Mouse (Mus musculus): ENCODE data around the gene Cfap99.

The Cfap99 gene

DNA sequence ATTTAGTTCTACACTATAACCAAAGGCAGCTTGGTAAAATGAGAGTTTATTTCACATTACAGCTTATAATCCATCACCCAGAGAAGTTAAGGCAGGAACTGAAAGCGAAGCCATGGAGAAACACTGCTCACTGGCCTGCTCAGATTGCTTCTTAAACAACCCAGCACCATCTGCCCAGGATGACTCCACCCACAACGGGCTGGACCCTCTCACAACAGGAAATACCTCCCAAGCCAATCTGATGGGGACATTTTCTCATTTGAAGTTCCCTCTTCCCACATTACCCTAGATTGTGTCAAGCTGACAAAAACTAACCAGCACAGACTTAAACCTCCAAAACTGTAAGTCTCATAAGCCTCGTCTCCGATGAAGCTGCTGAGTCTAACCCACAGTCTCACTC, 10.3 kb upstream of the Cfap99 start:
- no peak for DNase-seq (ENCODE audit: low spot score)

DNA sequence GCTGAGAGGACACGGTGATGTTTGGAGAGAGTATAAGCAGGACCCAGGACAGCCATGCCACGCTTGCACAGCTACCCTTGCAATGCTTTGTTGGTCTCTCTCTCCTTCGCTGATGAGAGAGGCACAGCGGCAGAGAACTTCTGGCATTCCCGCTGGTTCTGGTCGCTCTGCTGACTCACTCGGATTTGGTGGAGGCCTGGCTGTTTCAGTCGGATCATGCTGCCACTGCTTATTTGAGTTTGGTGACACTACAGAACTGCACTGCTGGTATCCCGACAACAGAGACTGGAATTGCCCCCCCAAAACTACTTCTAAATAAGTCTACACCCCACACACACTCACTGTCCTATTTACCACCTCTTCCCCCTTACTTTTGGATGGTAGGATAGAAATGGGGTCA, 9.2 kb upstream of the Cfap99 start:
- no peak for DNase-seq (ENCODE audit: low spot score)

DNA sequence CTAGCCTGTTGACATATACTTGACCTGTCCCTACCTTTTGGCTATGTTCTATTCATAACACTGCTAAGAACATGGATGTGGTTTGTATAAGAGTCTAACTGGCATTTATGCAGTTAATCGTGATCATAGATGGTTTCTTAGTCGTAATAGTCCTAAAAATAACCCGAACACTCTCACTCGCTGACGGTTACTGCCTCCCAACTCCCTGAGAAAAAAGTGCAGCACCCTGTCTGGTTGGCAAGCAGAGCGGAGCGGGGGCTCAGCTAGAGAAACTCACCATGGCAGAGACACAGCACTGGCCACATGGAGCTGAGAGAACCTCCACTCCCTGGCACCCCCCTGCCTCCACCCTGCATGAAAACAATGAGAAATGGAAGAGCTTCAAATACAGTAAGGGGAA, 7.4 kb upstream of the Cfap99 start:
- no peak for DNase-seq (ENCODE audit: low spot score)

DNA sequence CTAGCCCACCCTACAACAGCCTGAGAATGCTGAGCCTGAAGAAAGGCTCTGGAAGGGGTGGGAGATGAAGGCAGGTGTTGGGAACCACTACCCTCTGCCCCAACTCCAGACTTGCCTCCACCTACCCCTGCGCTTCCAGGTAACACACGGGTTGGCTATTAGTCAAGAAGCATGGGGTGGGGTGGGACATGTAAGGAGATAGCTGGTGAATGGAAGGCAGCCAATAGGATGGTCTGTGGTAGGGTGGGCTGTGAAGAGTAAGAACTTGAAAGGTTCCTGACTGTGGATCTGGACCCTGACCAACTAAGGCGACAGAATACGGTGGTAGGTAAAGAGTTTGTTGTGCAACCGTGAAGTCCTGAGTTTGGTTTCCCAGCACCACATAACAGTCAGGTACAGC, 5.0 kb upstream of the Cfap99 start:
- no peak for DNase-seq (ENCODE audit: low spot score)

DNA sequence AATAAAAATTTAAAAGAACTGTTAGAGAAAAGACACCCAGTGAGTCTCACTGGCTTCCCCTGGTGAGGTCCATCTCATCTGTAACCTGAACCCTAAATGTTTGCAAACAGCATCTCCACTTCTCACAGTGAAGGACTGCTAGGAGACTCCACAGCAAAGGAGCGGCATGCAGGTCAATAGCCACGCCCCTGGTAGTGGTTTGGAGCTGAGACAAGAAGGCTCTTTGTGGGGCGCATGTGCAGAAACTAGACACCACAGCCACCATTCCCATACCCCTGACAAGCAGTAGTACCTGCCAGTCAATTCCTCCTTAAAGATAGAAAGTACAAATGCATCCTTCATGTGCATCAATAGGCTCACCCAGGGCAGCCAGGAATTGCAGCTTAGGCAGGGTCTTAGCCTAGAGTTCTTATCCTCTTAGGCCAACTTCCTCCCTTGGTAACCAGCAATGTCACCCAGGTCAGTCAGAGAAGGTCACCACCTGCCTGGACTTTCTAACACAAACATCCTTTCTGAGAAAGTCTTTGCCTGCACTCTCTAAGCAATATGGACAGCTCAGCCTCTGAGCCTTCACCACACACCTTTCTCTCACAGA, 4.1 kb upstream of the Cfap99 start:
- DNase-seq (ENCODE audit: low spot score): no peak

DNA sequence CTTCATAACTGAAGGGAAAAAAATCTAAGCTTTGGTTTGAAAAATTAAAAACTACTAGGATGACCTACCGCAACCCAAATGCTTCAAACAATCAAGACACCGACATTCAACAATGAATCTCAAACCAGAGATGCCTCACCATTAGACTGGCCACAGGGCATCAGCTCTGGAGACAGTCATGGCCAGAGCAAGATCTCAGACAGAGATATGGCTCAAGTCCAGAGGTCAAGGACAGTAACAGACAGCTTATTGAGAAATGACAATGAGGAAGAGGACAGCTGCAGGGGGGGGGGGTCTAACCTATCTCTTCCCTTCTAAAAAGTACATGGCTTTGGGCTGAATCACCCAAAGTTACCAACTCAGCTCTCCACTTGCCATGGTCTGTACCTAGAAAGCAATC, 3.1 kb upstream of the Cfap99 start:
- no peak for DNase-seq (ENCODE audit: low spot score)

DNA sequence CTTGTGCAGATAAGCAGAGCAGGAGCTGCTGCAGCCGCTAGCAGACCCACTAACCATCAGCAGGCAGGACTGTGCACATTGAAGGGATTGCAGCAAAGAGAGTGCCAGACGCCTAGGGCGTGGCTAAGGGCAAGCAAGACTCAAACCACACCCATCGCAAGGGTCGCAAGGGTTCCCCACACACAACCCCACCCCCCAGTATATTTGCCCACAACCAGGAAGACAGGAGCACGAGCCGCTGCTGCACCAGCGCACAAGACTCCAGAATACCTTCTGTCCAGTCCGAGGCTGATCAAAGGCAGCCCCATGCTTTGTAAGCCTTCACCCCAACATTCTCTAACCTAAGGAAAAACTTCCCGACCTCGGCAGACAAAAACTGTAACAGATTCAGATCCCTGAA, 1.9 kb upstream of the Cfap99 start:
- DNase-seq (ENCODE audit: low spot score): peak; percentile 22

DNA sequence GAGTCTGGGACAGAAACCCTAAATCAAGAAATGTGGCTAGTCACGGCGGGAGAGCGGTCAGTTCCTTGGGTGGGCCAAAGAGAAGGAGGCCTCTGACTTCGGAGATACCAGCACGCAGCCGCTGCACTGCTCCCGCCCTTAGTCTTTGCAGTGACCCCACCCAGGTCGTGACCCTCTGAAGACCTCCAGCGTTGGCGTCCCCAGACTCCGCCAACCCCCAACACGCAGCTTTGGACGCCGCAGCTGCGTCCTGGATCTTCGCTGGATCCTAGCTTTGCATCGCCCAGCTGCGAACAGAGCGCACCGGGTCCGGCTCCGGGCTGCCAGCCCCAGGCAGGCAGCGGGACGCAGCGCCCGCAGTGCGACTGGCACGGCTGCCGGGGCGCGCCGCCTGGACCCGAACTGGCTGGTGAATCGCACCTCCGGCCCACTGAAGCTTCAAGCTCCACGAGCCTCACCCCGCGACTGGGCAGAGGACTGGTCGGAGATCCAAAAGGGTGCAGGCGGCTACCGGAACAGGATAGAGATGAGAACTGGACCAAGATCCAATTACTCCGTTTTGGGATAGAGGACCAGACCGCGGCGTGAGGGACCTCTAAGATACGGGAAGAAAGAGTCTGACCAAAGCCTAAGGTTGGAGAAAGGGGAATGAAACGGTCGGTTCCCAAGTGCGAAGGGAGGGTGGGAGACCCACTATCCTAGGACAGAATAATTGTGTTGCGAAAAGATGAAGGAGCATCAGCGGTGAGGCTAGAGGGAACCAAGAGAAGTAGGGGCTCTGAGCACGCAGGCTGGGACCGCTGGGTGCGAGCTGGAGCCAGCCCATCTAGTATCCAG, 1.2 kb upstream of the Cfap99 start:
- DNase-seq (ENCODE audit: low spot score): peak; percentile 51

DNA sequence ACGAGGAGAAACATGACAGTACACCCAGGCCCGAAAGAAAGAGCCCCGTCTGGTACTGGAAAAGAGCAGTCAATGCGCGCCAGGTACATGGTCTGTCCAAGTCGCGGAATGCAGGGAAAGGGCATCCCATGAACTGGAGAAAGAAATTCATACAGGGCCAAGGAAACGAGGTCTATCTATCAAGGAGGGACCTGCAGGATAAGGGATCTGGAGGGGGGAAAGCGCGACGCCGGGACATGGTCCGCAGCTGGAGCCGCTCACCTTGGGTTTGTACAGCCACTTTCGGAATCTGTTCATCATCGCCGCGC, 608 bp upstream of the Cfap99 start:
- no peak for DNase-seq (ENCODE audit: low spot score)

DNA sequence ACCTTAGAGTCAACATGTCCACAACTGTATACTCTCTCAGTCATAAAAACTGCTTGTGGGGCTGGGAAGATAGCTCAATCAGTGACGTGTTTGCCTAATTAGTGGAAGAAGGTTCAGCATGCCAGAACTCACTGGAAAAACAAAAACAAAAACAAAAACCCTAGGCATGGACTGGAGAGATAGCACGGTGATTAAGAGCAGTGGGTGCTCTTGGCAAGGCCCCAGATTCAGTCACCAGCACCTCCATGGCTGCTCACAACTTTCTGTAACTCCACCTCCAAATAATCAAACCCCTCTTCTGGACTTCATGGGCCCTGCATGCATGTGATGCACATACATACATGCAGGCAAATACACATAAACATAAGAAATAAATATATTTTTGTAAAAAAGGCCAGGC, 886 bp downstream of the Cfap99 start:
- no peak for DNase-seq (ENCODE audit: low spot score)

DNA sequence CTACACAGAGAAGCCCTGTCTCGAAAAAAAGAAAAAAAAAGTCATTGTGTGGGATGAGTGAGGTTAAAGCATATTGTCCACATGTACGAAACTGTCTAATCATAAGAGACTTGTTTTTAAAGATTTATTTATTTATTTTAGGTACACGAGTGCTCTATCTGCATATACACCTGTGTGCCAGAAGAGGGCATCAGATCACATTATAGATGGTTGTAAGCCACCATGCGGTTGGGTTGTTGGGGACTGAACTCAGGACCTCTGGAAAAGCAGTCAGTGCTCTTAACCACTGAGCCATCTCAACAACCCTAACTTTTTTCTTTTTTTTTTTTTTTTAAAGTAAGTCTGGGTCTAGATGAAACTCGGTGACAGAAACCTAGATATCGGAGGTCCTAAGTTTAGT, 5.0 kb downstream of the Cfap99 start:
- DNase-seq (ENCODE audit: low spot score): peak; percentile 6

DNA sequence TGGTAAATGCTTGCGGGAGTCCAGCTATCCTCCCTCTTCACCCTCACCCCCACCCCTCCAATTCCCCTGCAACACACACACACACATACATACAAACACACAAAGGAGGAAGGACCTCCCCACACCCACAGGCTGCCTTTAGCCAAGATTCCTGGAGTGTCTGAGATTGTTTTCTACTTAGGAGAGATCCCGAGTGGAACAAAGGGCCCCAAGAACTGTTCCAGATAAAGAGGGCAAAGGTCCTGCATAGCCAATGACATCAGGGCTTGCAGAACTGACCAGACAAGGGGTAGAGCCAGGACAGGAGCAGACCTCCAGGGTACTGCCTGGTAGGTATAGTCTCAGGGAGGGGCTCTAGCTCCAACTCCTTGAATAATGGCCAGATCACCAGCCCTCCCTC, 6.3 kb downstream of the Cfap99 start:
- DNase-seq (ENCODE audit: low spot score): no peak

DNA sequence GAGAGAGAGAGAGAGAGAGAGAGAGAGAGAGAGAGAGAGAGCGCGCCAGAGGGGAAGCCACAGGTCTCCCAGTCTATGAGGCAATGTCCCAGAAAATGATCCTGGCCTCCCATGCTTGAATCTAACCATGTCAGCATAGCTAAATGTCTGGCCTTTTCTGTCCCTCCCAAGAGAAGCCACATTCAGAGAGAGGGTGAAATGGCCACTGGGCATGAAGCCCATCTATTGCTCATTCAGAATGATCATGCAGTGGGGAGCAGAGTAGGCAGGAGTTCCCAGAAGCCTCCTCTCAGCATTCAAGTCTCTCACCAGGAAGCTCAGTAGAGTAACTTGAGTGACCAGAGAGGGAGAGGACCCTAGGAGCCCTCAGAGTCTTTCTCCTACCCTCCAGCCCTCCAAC, 6.7 kb downstream of the Cfap99 start:
- no peak for DNase-seq (ENCODE audit: low spot score)

DNA sequence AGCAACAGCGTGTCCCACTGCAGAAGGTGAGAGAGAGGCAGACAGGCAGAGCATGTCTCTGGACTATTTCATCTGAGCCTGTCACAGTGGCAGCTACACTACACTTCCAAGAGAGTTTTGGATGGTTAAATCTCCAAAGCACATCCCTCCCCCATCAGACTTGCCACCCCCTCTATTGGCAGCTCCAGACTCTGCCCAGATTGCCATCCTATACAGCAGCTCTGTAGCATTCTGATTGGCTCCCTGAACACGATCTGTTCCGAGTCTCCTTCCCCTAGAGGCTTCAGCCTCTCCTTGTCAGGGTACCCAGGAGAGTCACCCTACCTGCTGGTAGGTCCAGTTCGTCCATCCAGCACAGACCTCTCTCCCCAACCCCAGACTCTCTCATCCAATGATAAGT, 9.7 kb downstream of the Cfap99 start:
- DNase-seq (ENCODE audit: low spot score): no peak

DNA sequence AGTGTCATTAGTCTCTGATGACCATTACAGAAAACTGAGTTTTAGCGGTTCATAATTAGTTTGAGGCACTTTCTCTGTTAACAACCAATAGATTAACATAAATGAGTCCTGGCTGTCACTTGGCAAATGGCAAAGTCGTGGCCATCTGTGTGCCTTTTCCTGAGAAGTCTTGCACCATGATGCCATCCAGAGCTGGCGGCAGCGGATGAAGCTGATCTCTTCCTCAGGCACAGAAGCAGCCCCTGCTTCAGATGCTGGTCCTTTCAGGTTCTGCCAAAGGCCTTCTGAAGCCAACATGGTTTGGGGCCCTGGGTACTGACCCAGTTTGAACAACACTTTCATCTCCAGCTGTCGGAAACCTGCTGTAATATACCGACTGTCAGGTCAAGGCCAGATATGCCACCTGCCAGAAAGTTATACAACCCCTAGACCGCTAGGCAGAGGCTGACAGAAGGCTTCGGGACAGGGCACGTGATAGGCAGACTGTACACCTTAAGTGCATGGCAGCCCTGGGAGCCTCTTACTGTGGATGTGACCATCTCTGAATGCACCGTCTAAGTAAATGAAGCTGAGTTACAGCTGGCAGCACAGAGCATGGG, 10.6 kb downstream of the Cfap99 start:
- DNase-seq (ENCODE audit: low spot score): no peak

DNA sequence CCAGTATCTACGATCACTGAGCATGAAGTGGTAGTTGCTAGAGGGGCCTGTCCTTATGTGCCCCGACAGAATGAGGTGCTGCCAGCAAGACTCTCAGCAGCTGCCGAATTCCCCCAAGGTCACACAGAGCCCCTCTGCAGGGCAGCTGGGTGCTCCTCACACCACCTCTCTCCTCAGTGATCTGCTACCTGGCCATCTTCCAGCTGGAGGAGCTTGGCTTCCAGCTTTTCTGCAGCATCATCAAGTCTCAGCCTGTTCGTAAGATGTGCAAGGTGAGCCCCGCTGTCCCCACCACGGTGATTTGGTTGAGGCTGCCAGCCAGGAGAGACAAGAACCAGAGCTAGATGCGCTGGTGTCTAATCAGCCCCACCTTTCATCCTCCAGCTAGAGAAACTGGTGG, 14.0 kb downstream of the Cfap99 start:
- DNase-seq (ENCODE audit: low spot score): no peak

DNA sequence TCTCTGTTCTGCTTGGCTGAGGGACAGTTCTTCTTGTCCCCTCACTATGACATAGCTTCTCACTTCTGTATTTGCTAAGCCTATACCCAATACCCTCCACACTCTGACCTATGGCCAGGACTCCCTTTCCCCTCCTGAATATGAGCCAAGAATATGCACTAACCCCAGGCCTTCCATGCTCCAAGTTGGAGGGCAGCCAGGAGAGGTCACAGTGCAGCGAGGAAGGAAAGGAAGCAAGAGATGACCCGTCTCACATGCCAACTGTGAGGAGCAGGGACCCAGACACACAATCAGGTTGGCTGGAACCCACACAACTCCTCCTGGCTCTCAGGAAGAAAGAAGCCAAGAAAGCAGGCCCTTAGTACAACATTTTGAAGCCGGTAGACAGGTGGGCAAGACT, 20.6 kb downstream of the Cfap99 start:
- no peak for DNase-seq (ENCODE audit: low spot score)

DNA sequence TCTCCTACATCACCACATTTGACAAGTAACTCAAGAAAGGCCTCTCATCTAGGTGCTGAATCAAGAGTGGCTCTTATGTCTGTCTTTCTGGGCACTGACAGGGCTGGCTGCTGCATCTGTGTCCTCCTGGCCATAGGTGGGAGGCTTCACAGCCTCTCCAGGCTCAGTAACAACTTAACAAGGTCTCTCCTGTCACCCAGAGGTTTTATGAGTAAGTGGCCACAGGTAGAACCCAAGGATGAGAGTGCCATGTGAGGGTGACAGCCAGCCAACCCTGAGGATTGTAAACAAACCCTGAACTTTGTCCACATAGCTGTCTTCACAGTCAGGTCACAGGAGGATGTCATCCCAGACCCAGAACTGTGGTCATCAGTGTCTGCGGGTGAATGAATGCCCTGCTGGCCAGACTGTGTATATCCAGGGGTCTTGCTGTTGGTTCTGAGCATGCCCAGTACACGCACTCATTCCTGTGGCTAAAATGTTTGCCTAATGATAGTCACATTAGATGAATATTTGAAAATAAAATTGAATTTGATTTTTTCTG, 31.2 kb downstream of the Cfap99 start:
- DNase-seq (ENCODE audit: low spot score): no peak

DNA sequence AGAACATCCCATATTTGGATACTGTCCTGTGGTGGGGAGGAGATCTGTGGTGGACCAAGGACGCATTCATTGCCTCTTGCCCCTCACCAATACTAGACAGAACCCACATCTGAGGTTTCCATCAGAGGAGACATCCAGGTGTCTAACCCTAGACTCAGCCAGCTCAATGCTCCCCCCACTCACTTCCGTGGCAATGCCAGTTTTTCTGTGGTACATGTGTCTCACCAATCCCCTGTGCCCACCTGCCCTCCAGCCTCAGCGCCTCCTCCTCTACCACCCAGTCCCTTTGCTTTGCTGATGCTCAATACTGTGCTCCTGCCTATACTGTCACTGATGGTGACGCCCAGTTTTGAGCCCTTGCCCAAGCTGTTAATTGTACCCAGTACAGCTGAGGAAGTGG, 32.8 kb downstream of the Cfap99 start:
- no peak for DNase-seq (ENCODE audit: low spot score)

DNA sequence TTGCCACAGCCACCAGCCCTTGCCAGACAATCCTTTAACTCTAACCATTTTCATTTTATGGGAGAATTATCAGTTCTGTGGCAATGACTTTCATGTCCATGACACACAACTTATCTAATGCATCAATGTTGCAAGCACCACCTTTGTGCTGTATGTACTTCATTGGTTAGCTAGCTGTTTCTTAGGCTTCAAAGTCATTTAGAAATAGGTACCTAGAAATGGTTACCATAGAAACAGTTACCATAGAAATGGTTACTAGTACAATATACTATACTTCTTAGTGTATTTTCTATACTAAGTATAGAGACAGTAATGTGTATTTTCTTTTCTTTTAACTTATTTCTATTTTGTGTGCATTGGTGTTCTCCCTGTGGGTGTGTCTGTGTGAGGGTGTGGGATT, 36.9 kb downstream of the Cfap99 start:
- no peak for DNase-seq (ENCODE audit: low spot score)

DNA sequence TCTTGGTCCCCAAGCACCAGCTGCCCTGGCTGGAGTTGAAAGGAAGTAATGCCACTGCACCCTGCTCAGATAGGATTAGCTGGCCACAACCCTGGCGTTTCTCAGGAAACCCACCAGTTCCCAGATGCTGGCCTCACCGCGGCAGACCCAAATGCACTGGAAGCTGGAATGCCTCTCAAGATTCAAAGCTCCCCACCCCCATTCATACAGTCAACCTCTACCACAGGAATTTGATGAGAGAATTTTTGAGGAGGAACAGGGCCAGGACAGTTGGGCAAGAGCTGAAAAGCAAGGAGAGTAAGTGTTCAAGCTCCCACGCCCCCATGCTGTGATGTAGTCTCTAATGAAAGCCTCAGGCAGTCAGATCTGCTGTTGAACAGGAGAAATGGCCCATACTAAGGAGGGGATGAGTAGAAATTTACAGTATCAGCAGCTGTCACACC, 37.9 kb downstream of the Cfap99 start:
- DNase-seq (ENCODE audit: low spot score): peak; percentile 12

DNA sequence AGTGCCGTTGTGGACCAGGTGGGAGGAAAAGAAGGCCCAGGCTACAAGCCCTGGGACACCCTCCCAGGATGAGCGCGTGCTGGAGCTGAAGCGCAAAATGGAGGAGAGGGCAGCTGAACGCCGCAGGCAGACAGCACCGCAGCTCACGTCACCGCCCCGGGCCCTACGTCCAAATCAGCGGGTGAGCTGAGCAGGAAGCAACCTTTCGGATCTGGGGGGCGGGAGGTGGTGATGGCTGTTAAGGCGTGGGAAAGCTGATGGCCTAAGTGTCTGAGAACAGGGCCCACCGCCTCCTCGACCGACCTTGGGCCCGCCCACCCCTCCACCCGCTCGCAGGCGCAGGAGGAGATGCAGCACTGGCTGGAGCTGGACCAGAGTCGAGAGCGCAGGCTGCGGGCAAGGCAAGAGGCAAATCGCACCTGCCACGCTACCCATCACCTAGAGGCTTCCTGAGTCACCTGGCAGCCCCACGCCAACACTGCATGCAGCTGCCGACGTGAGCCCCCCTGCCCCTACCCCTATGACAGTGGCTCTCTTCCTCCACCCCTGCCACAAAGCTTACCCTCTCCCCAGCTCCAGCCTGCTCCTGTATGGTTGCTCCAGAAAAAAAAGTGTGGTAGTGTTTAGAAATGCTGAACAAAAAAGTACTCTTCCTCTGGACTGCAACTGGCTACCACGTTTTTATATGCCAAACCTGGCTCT, 38.6 kb downstream of the Cfap99 start:
- peak; percentile 37 for DNase-seq (ENCODE audit: low spot score)

DNA sequence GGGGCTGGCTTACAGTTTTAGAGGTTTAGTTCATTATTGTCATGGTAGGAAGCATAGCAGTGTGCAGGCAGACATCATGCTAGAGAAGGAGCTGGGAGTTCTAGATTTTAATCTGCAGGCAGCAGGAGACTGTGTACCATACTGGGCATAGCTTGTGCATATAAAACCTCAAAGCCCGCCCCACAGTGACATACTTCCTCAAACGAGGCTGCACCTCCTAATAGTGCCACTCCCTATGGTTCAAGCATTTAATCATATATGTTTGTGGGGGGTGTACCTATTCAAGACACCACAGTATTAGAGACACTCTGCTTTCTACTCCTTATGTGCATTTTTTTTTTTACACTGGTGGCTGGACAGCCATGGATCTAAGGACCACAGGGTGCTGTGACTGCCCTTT, 41.7 kb downstream of the Cfap99 start:
- DNase-seq (ENCODE audit: low spot score): no peak
